Mouse (Mus musculus) midbrain, embryonic 14.5 days (tissue): ENCODE data around the gene Spdef. TPM values are rescaled to one million over a fixed set of nuclear protein-coding genes. Genes with fewer than 3 reads are reported as not detected.

Experiments used
- ATAC-seq: fragments of 200-750 bp; cut with Nextera tagmentation; 2 replicates; pipeline ENCODE4 v1.8.0; 2017; ENCODE audit warnings: moderate number of reproducible peaks, moderate library complexity; ENCODE audit not compliant: low FRiP score, low TSS enrichment
- DNase-seq: peaks from one replicate; pipeline ENCODE4 v3.0.0-alpha.2; 2015
- H3K27ac ChIP-seq: fragments of 300-500 bp; sonication (generic); replicated peaks from 2 replicates; pipeline ENCODE4 v1.5.1; 2014; ENCODE audit warnings: mild to moderate bottlenecking, low read depth, low read length, moderate library complexity
- H3K27me3 ChIP-seq: fragments of 300-500 bp; sonication (generic); 2 replicates; pipeline ENCODE4 v1.6.1; 2014; ENCODE audit warnings: low read length, control low read depth, mixed read lengths; ENCODE audit not compliant: control insufficient read depth, insufficient read depth
- H3K36me3 ChIP-seq: fragments of 300-500 bp; sonication (generic); 2 replicates; pipeline ENCODE4 v1.6.1; 2014; ENCODE audit warnings: low read length, control low read depth; ENCODE audit not compliant: control insufficient read depth, insufficient read depth
- H3K4me1 ChIP-seq: fragments of 300-500 bp; sonication (generic); 2 replicates; pipeline ENCODE4 v1.6.1; 2014; ENCODE audit warnings: mild to moderate bottlenecking, antibody characterized with exemption, low read length, control low read depth; ENCODE audit not compliant: control insufficient read depth, insufficient read depth
- H3K4me2 ChIP-seq: fragments of 300-500 bp; sonication (generic); 2 replicates; pipeline ENCODE4 v1.6.1; 2014; ENCODE audit warnings: mild to moderate bottlenecking, low read length, moderate library complexity
- H3K4me3 ChIP-seq: fragments of 300-500 bp; sonication (generic); replicated peaks from 2 replicates; pipeline ENCODE4 v1.5.1; 2014; ENCODE audit warnings: low read depth, low read length
- H3K9ac ChIP-seq: fragments of 300-500 bp; sonication (generic); replicated peaks from 2 replicates; pipeline ENCODE4 v1.6.1; 2014; ENCODE audit warnings: mild to moderate bottlenecking, low read length, moderate library complexity
- H3K9me3 ChIP-seq: fragments of 300-500 bp; sonication (generic); 2 replicates; pipeline ENCODE4 v1.6.1; 2016; ENCODE audit warnings: low read length, control low read depth, mixed read lengths; ENCODE audit not compliant: control insufficient read depth
- WGBS: fragments of 180-500 bp; shearing (Covaris S2); extraction: QIAGEN DNeasy Blood & Tissue Kit; methylation state at CpG from one replicate; pipeline ENCODE4 v1.1.7; 2014; 5-methylcytosine and 5-hydroxymethylcytosine counted together
- polyA plus RNA-seq: library from polyadenylated mRNA; unstranded; fragments of >200 nt; fragmentation: Nextera tagmentation; extraction: Ambion mirVana; gene quantifications from 2 replicates; pipeline ENCODE4 v1.2.1, GENCODE M21; 2014

Spdef gene
- polyA plus RNA-seq, 1 experiment from 2014 or later = 1.5 TPM

DNA sequence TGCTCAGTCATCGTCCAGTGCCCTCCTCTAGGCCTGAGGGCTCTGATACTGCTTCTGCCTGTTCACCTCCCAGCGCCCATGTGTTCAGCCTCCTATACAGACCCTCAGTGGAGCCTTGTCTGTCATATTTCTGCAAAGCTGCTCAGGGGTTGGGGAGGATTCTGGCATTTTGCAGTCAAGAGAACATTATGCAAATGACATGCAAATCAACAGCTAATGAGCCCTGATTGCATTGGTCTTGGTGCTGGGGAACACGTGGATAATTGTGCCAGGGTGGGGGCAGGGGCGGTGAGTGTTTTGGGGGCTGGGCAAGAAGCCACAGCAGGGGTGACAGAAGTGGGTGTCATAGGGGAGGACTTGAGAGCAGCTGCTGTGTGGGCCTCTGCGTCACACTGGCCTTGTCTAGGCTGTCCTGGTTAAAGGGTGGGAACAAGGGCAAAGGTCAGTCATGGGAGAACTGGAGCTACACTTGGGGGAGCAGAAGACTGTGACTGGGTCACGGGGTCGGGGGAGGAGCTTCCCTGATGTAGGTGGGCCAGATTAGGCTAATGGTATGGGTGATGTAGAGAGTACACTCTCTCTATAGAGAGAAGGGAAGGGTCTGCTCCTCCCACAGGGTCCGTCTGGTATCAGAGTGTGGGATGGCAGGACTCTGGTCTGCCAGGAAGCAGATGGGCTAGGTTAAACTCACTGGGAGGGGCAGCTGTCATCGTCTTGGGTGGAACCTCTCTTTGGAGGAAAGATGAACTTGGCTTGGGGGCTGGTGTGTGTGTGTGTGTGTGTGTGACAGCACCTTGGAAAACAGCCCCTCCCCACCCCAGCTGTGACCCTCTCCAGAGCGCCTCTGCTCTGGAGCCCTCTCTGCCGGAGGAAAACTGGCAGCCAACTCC lies 49.6 kb downstream of the Spdef start:
- Histone ChIP-seq H3K27ac (peak overlapping the region; percentile 79), H3K9me3 (no peaks in the 10 kb centered on the region), H3K9ac (no peak overlapping the region), H3K4me1 (peaks cover 12% of the 10 kb centered on the region), H3K4me3 (no peak overlapping the region), H3K36me3 (no peaks in the 10 kb centered on the region), H3K4me2 (no peak overlapping the region), H3K27me3 (no peaks in the 10 kb centered on the region)
- WGBS = 27% methylated on average over 11 of the region's 11 CpGs
- ATAC-seq (peak; percentile 80), DNase-seq (peak; percentile 70)

DNA sequence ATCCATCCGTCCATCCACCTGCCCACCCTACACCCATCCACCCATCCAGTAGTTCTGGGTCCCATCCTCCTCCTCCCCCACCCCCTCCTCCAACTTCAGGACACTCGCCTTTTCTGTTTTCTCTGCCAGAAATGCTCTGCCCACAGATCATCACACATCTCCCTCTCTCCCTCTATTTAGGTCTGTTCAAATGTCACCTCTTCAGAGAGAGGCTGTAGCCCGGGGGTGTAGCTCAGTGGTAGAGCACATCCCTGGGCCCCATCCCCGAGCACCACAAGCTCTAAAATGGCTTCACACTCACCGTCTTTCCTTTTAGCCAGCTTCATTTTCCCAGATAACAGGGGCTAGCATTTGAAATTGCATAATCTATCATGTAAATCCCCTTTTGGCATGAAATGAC lies 51.0 kb downstream of the Spdef start:
- Histone ChIP-seq H3K9me3 (no peaks in the 10 kb centered on the region), H3K27me3 (no peaks in the 10 kb centered on the region), H3K9ac (no peak overlapping the region), H3K4me1 (peaks cover 12% of the 10 kb centered on the region), H3K27ac (no peak overlapping the region), H3K4me3 (no peak overlapping the region), H3K36me3 (no peaks in the 10 kb centered on the region), H3K4me2 (no peak overlapping the region)
- ATAC-seq (no peak), DNase-seq (no peak)
- 77% methylated on average over 5 of the region's 5 CpGs for WGBS

DNA sequence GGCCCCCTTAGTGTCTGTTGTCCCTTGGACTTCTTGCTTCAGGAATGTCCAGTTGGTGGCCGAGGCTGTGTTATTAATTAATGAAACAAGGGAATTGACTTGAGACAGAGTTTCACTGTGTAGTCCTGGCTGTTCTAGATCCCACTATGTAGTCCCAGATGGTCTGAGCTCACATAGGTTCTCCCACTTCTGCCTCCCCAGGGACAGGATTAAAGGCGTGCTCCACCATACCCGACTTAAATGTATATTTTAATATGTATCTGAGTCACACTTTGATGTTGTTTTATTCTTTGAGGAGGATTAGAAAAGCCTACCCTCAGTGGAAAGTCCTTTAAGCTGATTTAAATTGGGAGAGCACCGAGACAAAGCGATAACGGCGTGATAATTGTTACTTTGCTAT lies 52.5 kb downstream of the Spdef start:
- no peaks in the 10 kb centered on the region for H3K9me3 ChIP-seq
- 33% methylated on average over 7 of the region's 7 CpGs for WGBS
- no peaks in the 10 kb centered on the region for H3K27me3 ChIP-seq
- H3K9ac ChIP-seq = no peak overlapping the region
- no peak overlapping the region for H3K4me2 ChIP-seq
- DNase-seq (no peak), ATAC-seq (no peak)
- no peaks in the 10 kb centered on the region for H3K36me3 ChIP-seq
- no peak overlapping the region for H3K4me3 ChIP-seq
- H3K4me1 ChIP-seq = peaks cover 12% of the 10 kb centered on the region
- H3K27ac ChIP-seq = 0 out of 2 replicates have a peak overlapping the region, but pooled peaks have one; percentile 20

DNA sequence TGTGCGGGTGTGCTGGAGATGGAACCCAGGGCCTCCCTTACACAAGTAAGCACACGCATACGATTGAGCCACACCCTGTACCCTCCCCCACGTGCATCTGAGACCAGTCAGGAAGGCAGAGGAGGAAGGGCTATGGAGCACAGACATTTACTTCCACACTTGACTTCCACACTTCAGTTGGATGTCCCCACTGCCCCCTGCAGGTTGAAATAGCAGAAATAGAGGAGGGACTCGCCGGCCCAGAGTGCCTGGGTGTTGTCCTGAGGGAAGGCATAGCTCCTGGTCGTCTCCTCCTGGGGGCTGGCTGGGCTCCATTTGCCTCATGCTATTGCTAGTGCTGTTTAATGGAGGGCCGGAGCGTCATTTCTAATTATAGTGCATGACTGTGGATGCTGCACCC lies 53.3 kb downstream of the Spdef start:
- DNase-seq (no peak), ATAC-seq (no peak)
- H3K9ac ChIP-seq = no peak overlapping the region
- H3K36me3 ChIP-seq = no peaks in the 10 kb centered on the region
- WGBS = 67% methylated on average over 9 of the region's 9 CpGs
- no peaks in the 10 kb centered on the region for H3K9me3 ChIP-seq
- H3K4me1 ChIP-seq = peaks cover 12% of the 10 kb centered on the region
- no peak overlapping the region for H3K4me3 ChIP-seq
- no peak overlapping the region for H3K27ac ChIP-seq
- H3K27me3 ChIP-seq = no peaks in the 10 kb centered on the region
- H3K4me2 ChIP-seq = no peak overlapping the region

DNA sequence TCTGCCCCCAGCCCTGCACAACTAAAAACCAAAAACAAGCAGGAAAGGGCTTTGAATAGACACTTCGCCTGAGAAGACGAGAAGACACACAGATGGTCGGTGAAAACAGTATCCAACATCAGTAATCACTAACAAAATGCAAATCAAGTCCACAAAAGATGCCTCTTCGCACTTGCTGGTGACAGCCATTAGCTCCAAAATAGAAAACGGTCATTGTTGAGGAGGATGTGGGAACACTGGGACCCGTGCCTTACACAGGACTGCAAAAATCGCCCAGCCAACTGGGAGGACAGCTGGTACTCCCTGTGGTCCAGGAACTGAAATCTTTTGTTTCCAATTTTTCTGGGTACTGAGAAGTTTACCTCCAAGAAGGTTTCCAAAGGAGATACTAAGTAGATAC lies 54.8 kb downstream of the Spdef start:
- Histone ChIP-seq H3K9me3 (no peaks in the 10 kb centered on the region), H3K4me3 (no peak overlapping the region), H3K9ac (no peak overlapping the region), H3K36me3 (no peaks in the 10 kb centered on the region), H3K4me1 (0 out of 2 replicates have a peak, but pooled peaks cover 4% of the 10 kb centered on the region), H3K27ac (no peak overlapping the region), H3K4me2 (no peak overlapping the region), H3K27me3 (no peaks in the 10 kb centered on the region)
- 70% methylated on average over 7 of the region's 7 CpGs for WGBS
- DNase-seq = no peak
- ATAC-seq = no peak

DNA sequence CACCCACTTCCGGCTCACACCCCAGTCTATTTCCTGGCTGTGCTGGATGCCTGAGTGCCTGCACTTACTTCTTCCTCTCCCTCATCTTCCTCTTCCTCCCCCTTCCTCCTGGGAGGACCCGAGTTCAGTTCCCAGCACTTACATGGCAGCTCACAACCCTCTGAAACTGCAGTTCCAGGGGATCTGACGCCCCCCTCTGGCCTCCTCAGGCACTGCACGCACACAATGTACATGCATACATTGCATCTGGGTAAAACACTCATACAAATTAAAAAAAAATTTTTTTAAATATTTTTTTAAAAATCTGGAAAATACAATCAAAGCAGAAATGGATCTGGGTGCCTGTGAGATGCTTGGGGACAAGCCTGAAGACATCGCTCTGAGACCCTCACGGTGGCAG lies 57.0 kb downstream of the Spdef start:
- ATAC-seq (no peak), DNase-seq (no peak)
- Histone ChIP-seq H3K9me3 (no peaks in the 10 kb centered on the region), H3K4me3 (no peak overlapping the region), H3K27me3 (no peaks in the 10 kb centered on the region), H3K27ac (no peak overlapping the region), H3K4me2 (no peak overlapping the region), H3K9ac (no peak overlapping the region), H3K36me3 (no peaks in the 10 kb centered on the region), H3K4me1 (no peaks in the 10 kb centered on the region)
- 87% methylated on average over 6 of the region's 6 CpGs for WGBS

Other genes with a start within 250 kb of the Spdef start
- 9.8 and 10.1 TPM in 2 replicates for gene Grm4, start 207.6 kb downstream of the Spdef start, polyA plus RNA-seq
- gene Hmga1, start 172.5 kb downstream of the Spdef start, polyA plus RNA-seq = 134 and 143 TPM in 2 replicates
- gene AI413582, start 163.2 kb downstream of the Spdef start, polyA plus RNA-seq = 51.9 and 74.5 TPM in 2 replicates
- gene Nudt3, start 105.5 kb downstream of the Spdef start, polyA plus RNA-seq = 117 and 224 TPM in 2 replicates
- gene RPS10-NUDT3, start 93.7 kb downstream of the Spdef start, polyA plus RNA-seq = not detected in 2 replicates
- gene Rps10, start 92.3 kb downstream of the Spdef start, polyA plus RNA-seq = 563 and 615 TPM in 2 replicates
- gene Pacsin1, start 73.4 kb downstream of the Spdef start, polyA plus RNA-seq = 33.0 and 42.1 TPM in 2 replicates
- gene D17Wsu92e, start 91.7 kb upstream of the Spdef start, polyA plus RNA-seq = 11.7 and 12.9 TPM in 2 replicates
- gene Snrpc, start 109.2 kb upstream of the Spdef start, polyA plus RNA-seq = 240 and 274 TPM in 2 replicates
- 6.6 and 9.3 TPM in 2 replicates for gene Uhrf1bp1, start 127.5 kb upstream of the Spdef start, polyA plus RNA-seq
- gene Anks1, start 180.4 kb upstream of the Spdef start, polyA plus RNA-seq = 63.9 and 69.2 TPM in 2 replicates
- 59.9 and 64.9 TPM in 2 replicates for gene Taf11, start 180.9 kb upstream of the Spdef start, polyA plus RNA-seq